Mouse (Mus musculus): ENCODE results near the gene Gnat1. TPM values are rescaled to one million over a fixed set of nuclear protein-coding genes. Genes with fewer than 3 reads are reported as not detected.

Gnat1 gene
- polyA plus RNA-seq, 1 experiment from 2014 or later = 1.9 TPM

- no peak for TF ChIP-seq CTCF (IDR thresholded peaks at IDR 0.05; ENCODE audit: low read depth)
- Histone ChIP-seq H3K36me3 (ENCODE audit: control insufficient read depth, insufficient read depth) (0 out of 2 replicates have a peak, but pooled peaks cover 8% of the 10 kb centered on the region), H3K9ac (ENCODE audit: low read depth, low read length) (peak overlapping the region; percentile 72), H3K27ac (ENCODE audit: low read depth, low read length) (peak overlapping the region; percentile 66; the same call in 1 of the 2 replicates), H3K9me3 (ENCODE audit: control insufficient read depth) (no peaks in the 10 kb centered on the region), H3K27me3 (replicated peaks; ENCODE audit: control insufficient read depth, insufficient read depth, low read length) (peaks cover 4% of the 10 kb centered on the region; the same call in 1 of the 2 replicates), H3K4me1 (replicated peaks; ENCODE audit: control insufficient read depth, insufficient read depth, low read length) (peaks cover 6% of the 10 kb centered on the region), H3K4me3 (ENCODE audit: low read depth, low read length) (peak overlapping the region; percentile 59), H3K4me2 (replicated peaks; ENCODE audit: low read depth) (peak overlapping the region; percentile 99)
- ATAC-seq = peak; percentile 17; the same call in 1 of the 2 replicates
- WGBS = under 1% methylated on average over 53 of the region's 55 CpGs
Observed at GRCm38 (mm10) chr9:107709096-107709696, 29.7 kb upstream of the Gnat1 start.

GRCm38 (mm10) chr9:107708439-107709095 lies 29.1 kb upstream of the Gnat1 start:
- 11% methylated on average over 21 of the region's 21 CpGs for WGBS
- no peak overlapping the region for H3K27ac ChIP-seq (ENCODE audit: low read depth, low read length)
- peaks cover 10% of the 10 kb centered on the region for H3K4me1 ChIP-seq (replicated peaks; ENCODE audit: control insufficient read depth, insufficient read depth, low read length)
- H3K4me3 ChIP-seq (ENCODE audit: low read depth, low read length) = peak overlapping the region; percentile 59
- TF ChIP-seq CTCF (IDR thresholded peaks at IDR 0.05; ENCODE audit: low read depth) = 0 out of 2 replicates have a peak, but pooled peaks have one; percentile 2
- H3K4me2 ChIP-seq (replicated peaks; ENCODE audit: low read depth) = peak overlapping the region; percentile 99
- H3K9me3 ChIP-seq (ENCODE audit: control insufficient read depth) = no peaks in the 10 kb centered on the region
- H3K27me3 ChIP-seq (replicated peaks; ENCODE audit: control insufficient read depth, insufficient read depth, low read length) = peaks cover 4% of the 10 kb centered on the region; the same call in 1 of the 2 replicates
- H3K36me3 ChIP-seq (ENCODE audit: control insufficient read depth, insufficient read depth) = 0 out of 2 replicates have a peak, but pooled peaks cover 8% of the 10 kb centered on the region
- no peak for ATAC-seq
- peak overlapping the region; percentile 72 for H3K9ac ChIP-seq (ENCODE audit: low read depth, low read length)

DNA sequence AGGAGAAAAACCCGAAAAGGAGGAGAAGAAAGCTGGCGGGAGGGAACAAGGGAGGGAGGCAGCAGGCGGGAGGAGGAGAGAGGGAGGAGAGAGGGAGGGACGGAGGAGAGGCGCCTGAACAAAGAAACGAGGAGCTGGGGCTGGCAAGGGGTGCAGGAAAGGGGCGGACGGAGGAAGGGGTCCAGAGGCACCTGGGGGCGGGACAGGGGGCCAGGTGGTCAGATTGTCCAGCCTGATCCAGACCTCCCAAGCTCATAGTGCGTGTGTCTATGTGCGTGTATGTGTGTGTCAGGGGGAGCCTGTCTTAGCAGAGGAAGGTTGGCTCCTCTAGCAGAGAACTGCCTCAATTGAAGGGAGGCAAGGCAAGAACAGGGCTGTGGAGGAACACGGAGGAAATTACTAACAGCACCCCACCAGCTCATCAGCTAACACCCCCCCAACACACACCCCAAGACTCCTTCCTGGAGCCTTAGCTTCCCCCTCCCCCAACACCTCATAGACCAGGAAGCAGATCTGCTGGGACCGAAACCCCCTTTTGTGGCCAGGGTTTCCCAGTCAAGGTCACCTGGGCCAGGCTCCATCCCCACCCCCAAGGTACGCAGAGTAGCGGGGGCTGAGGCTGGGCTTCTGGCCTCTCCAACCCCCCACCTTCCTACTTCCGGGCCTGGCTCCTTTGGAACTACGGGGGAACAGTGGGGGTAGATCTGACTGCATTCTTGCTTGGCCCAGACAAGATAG lies 28.4 kb upstream of the Gnat1 start:
- Histone ChIP-seq H3K4me2 (replicated peaks; ENCODE audit: low read depth) (peak overlapping the region; percentile 99), H3K9ac (ENCODE audit: low read depth, low read length) (peak overlapping the region; percentile 72; the same call in 1 of the 2 replicates), H3K36me3 (ENCODE audit: control insufficient read depth, insufficient read depth) (0 out of 2 replicates have a peak, but pooled peaks cover 8% of the 10 kb centered on the region), H3K4me1 (replicated peaks; ENCODE audit: control insufficient read depth, insufficient read depth, low read length) (peaks cover 10% of the 10 kb centered on the region), H3K9me3 (ENCODE audit: control insufficient read depth) (no peaks in the 10 kb centered on the region), H3K27ac (ENCODE audit: low read depth, low read length) (no peak overlapping the region), H3K27me3 (replicated peaks; ENCODE audit: control insufficient read depth, insufficient read depth, low read length) (peaks cover 4% of the 10 kb centered on the region; the same call in 1 of the 2 replicates), H3K4me3 (ENCODE audit: low read depth, low read length) (peak overlapping the region; percentile 59)
- no peak for TF ChIP-seq CTCF (IDR thresholded peaks at IDR 0.05; ENCODE audit: low read depth)
- WGBS = 4% methylated on average over 17 of the region's 17 CpGs
- ATAC-seq = no peak

- no peak for TF ChIP-seq CTCF (IDR thresholded peaks at IDR 0.05; ENCODE audit: low read depth)
- no peak for ATAC-seq
- H3K9me3 ChIP-seq (ENCODE audit: control insufficient read depth) = no peaks in the 10 kb centered on the region
- H3K27me3 ChIP-seq (replicated peaks; ENCODE audit: control insufficient read depth, insufficient read depth, low read length) = peaks cover 4% of the 10 kb centered on the region; the same call in 1 of the 2 replicates
- 18% methylated on average over 14 of the region's 14 CpGs for WGBS
- H3K4me3 ChIP-seq (ENCODE audit: low read depth, low read length) = peak overlapping the region; percentile 59
- H3K9ac ChIP-seq (ENCODE audit: low read depth, low read length) = no peak overlapping the region
- H3K4me2 ChIP-seq (replicated peaks; ENCODE audit: low read depth) = peak overlapping the region; percentile 99
- H3K4me1 ChIP-seq (replicated peaks; ENCODE audit: control insufficient read depth, insufficient read depth, low read length) = peaks cover 10% of the 10 kb centered on the region
- no peak overlapping the region for H3K27ac ChIP-seq (ENCODE audit: low read depth, low read length)
- H3K36me3 ChIP-seq (ENCODE audit: control insufficient read depth, insufficient read depth) = 0 out of 2 replicates have a peak, but pooled peaks cover 8% of the 10 kb centered on the region
Observed at GRCm38 (mm10) chr9:107706781-107707211, 27.3 kb upstream of the Gnat1 start.

DNA sequence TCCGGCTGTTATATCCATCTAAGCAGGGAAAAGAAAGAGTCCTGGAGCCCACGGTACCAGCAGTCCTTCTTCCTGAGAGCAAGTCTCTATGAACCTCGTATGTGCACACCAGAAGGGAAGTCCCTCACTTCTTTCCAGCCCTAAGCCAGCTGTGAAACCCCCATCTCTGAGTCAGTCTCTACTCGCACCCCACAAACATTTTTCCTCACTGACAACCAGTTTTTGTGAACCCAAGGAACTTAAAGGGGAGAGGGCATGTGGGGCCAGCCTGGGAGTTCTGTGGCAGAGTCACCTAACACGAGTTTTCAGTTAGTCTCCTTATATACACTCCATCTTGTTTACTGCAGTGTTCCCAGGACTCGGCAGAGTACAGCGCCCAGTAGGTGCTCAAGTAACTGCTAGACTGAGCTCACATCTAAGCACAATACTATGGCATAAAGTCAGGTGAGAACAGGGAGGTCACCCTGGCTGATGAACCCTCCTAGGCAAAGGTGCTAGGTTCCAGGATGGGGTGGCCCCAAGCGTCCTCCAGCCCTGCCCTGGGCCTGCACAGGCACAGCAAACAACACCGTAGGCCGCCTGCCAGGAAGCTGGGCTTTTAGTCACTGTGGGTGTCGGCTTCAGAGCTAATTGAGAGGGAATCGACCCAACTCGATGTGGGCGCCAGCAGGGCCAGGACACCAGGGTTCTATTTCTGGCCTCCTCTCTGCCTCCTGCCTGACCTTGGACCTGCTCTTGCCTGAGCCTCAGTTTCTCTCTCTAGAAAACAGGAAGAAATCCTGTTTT lies 24.0 kb upstream of the Gnat1 start:
- no peak overlapping the region for H3K27ac ChIP-seq (ENCODE audit: low read depth, low read length)
- 0 out of 2 replicates have a peak, but pooled peaks have one; percentile 8 for ATAC-seq

More for the DNA sequence above, 24.0 kb upstream of the Gnat1 start:
- TF ChIP-seq CTCF (IDR thresholded peaks at IDR 0.05; ENCODE audit: low read depth) = no peak
- Histone ChIP-seq H3K4me3 (ENCODE audit: low read depth, low read length) (no peak overlapping the region), H3K36me3 (ENCODE audit: control insufficient read depth, insufficient read depth) (0 out of 2 replicates have a peak, but pooled peaks cover 8% of the 10 kb centered on the region), H3K27me3 (replicated peaks; ENCODE audit: control insufficient read depth, insufficient read depth, low read length) (no peaks in the 10 kb centered on the region), H3K9ac (ENCODE audit: low read depth, low read length) (no peak overlapping the region), H3K9me3 (ENCODE audit: control insufficient read depth) (no peaks in the 10 kb centered on the region), H3K4me1 (replicated peaks; ENCODE audit: control insufficient read depth, insufficient read depth, low read length) (peaks cover 17% of the 10 kb centered on the region), H3K4me2 (replicated peaks; ENCODE audit: low read depth) (no peak overlapping the region)
- 54% methylated on average over 14 of the region's 14 CpGs for WGBS
